Mouse (Mus musculus): ENCODE results near the gene Slc26a11. TPM values are rescaled to one million over a fixed set of nuclear protein-coding genes. Genes with fewer than 3 reads are reported as not detected.
A peak's percentile ranks its signal among the peaks of the same experiment; 100 is the strongest.

Gene Slc26a11
- polyA plus RNA-seq, 1 experiment from 2014 or later: 5.1 TPM

- H3K9me3 ChIP-seq (ENCODE audit: control insufficient read depth, low read length): no peaks in the 10 kb centered on the region
- H3K27ac ChIP-seq (ENCODE audit: low read depth, low read length): peak overlapping the region; percentile 73
- peaks cover 5% of the 10 kb centered on the region for H3K27me3 ChIP-seq (replicated peaks; ENCODE audit: control insufficient read depth, insufficient read depth, low read length)
- DNase-seq (ENCODE audit: low spot score) (peak; percentile 45), ATAC-seq (replicated peaks; ENCODE audit: low FRiP score) (peak; percentile 35)
- H3K4me2 ChIP-seq: peak overlapping the region; percentile 99
- H3K36me3 ChIP-seq (ENCODE audit: control insufficient read depth, insufficient read depth, low read length): no peaks in the 10 kb centered on the region
- H3K4me1 ChIP-seq (replicated peaks; ENCODE audit: control insufficient read depth, insufficient read depth, low read length): peaks cover 29% of the 10 kb centered on the region
- WGBS: 27% methylated on average over 7 of the region's 7 CpGs
- H3K9ac ChIP-seq (ENCODE audit: low read depth, low read length): peak overlapping the region; percentile 58; the same call in 1 of the 2 replicates
- H3K4me3 ChIP-seq (ENCODE audit: low read depth, low read length): peak overlapping the region; percentile 75
Observed at GRCm38 (mm10) chr11:119391386-119392000, 36.1 kb downstream of the Slc26a11 start.

- peak overlapping the region; percentile 99 for H3K4me2 ChIP-seq
- H3K4me3 ChIP-seq (ENCODE audit: low read depth, low read length): peak overlapping the region; percentile 75
- H3K27ac ChIP-seq (ENCODE audit: low read depth, low read length): peak overlapping the region; percentile 73
- peaks cover 29% of the 10 kb centered on the region for H3K4me1 ChIP-seq (replicated peaks; ENCODE audit: control insufficient read depth, insufficient read depth, low read length)
- H3K36me3 ChIP-seq (ENCODE audit: control insufficient read depth, insufficient read depth, low read length): no peaks in the 10 kb centered on the region; the same call in 1 of the 2 replicates
- peaks cover 5% of the 10 kb centered on the region for H3K27me3 ChIP-seq (replicated peaks; ENCODE audit: control insufficient read depth, insufficient read depth, low read length)
- DNase-seq (ENCODE audit: low spot score) (peak; percentile 68), ATAC-seq (replicated peaks; ENCODE audit: low FRiP score) (peak; percentile 73)
- peak overlapping the region; percentile 58 for H3K9ac ChIP-seq (ENCODE audit: low read depth, low read length)
- H3K9me3 ChIP-seq (ENCODE audit: control insufficient read depth, low read length): no peaks in the 10 kb centered on the region
- WGBS: 7% methylated on average over 11 of the region's 12 CpGs
Observed at GRCm38 (mm10) chr11:119392001-119392614, 36.8 kb downstream of the Slc26a11 start.

GRCm38 (mm10) chr11:119392800-119393482, 37.6 kb downstream of the Slc26a11 start, which contains the start of gene Rnf213:
Rnf213 (plus strand) TSS chr11:119393100.
- Histone ChIP-seq H3K4me3 (ENCODE audit: low read depth, low read length) (peak within 1 kb of the TSS; percentile 75), H3K4me2 (peak within 1 kb of the TSS; percentile 99), H3K27ac (ENCODE audit: low read depth, low read length) (peak within 1 kb of the TSS; percentile 73), H3K9me3 (ENCODE audit: control insufficient read depth, low read length) (no peaks in the 10 kb centered on the region), H3K36me3 (ENCODE audit: control insufficient read depth, insufficient read depth, low read length) (no peaks in the 10 kb centered on the region; the same call in 1 of the 2 replicates), H3K27me3 (replicated peaks; ENCODE audit: control insufficient read depth, insufficient read depth, low read length) (peaks cover 5% of the 10 kb centered on the region), H3K9ac (ENCODE audit: low read depth, low read length) (peak within 1 kb of the TSS; percentile 58), H3K4me1 (replicated peaks; ENCODE audit: control insufficient read depth, insufficient read depth, low read length) (peaks cover 29% of the 10 kb centered on the region)
- DNase-seq (ENCODE audit: low spot score): peak; percentile 75
- 2% methylated on average over 19 of the region's 19 CpGs for WGBS
- peak; percentile 60; the same call in 1 of the 2 replicates for ATAC-seq (replicated peaks; ENCODE audit: low FRiP score)

- ATAC-seq (replicated peaks; ENCODE audit: low FRiP score): no peak
- Histone ChIP-seq H3K36me3 (ENCODE audit: control insufficient read depth, insufficient read depth, low read length) (no peaks in the 10 kb centered on the region; the same call in 1 of the 2 replicates), H3K9ac (ENCODE audit: low read depth, low read length) (peak overlapping the region; percentile 58), H3K4me1 (replicated peaks; ENCODE audit: control insufficient read depth, insufficient read depth, low read length) (peaks cover 29% of the 10 kb centered on the region), H3K4me3 (ENCODE audit: low read depth, low read length) (peak overlapping the region; percentile 75), H3K4me2 (peak overlapping the region; percentile 99), H3K27ac (ENCODE audit: low read depth, low read length) (0 out of 2 replicates have a peak overlapping the region, but pooled peaks have one; percentile 43), H3K9me3 (ENCODE audit: control insufficient read depth, low read length) (no peaks in the 10 kb centered on the region), H3K27me3 (replicated peaks; ENCODE audit: control insufficient read depth, insufficient read depth, low read length) (peaks cover 5% of the 10 kb centered on the region)
- no peak for DNase-seq (ENCODE audit: low spot score)
- WGBS: 19% methylated on average over 7 of the region's 7 CpGs
Observed at GRCm38 (mm10) chr11:119393483-119393804, 38.1 kb downstream of the Slc26a11 start.

- Histone ChIP-seq H3K4me1 (replicated peaks; ENCODE audit: control insufficient read depth, insufficient read depth, low read length) (peaks cover 29% of the 10 kb centered on the region), H3K4me2 (peak overlapping the region; percentile 99), H3K27me3 (replicated peaks; ENCODE audit: control insufficient read depth, insufficient read depth, low read length) (peaks cover 5% of the 10 kb centered on the region), H3K4me3 (ENCODE audit: low read depth, low read length) (no peak overlapping the region; the same call in 1 of the 2 replicates), H3K9me3 (ENCODE audit: control insufficient read depth, low read length) (no peaks in the 10 kb centered on the region), H3K36me3 (ENCODE audit: control insufficient read depth, insufficient read depth, low read length) (no peaks in the 10 kb centered on the region; the same call in 1 of the 2 replicates), H3K27ac (ENCODE audit: low read depth, low read length) (no peak overlapping the region), H3K9ac (ENCODE audit: low read depth, low read length) (0 out of 2 replicates have a peak overlapping the region, but pooled peaks have one; percentile 3)
- ATAC-seq (replicated peaks; ENCODE audit: low FRiP score) (no peak), DNase-seq (ENCODE audit: low spot score) (no peak)
- WGBS: 47% methylated on average over 6 of the region's 6 CpGs
Observed at GRCm38 (mm10) chr11:119394210-119394609, 38.9 kb downstream of the Slc26a11 start.

GRCm38 (mm10) chr11:119395394-119395793, 40.0 kb downstream of the Slc26a11 start:
- WGBS: 41% methylated on average over 7 of the region's 7 CpGs
- DNase-seq (ENCODE audit: low spot score) (no peak), ATAC-seq (replicated peaks; ENCODE audit: low FRiP score) (no peak)
- no peaks in the 10 kb centered on the region; the same call in 1 of the 2 replicates for H3K36me3 ChIP-seq (ENCODE audit: control insufficient read depth, insufficient read depth, low read length)
- no peak overlapping the region for H3K27ac ChIP-seq (ENCODE audit: low read depth, low read length)
- peaks cover 5% of the 10 kb centered on the region for H3K27me3 ChIP-seq (replicated peaks; ENCODE audit: control insufficient read depth, insufficient read depth, low read length)
- no peaks in the 10 kb centered on the region for H3K9me3 ChIP-seq (ENCODE audit: control insufficient read depth, low read length)
- no peak overlapping the region for H3K4me3 ChIP-seq (ENCODE audit: low read depth, low read length)
- peaks cover 24% of the 10 kb centered on the region for H3K4me1 ChIP-seq (replicated peaks; ENCODE audit: control insufficient read depth, insufficient read depth, low read length)
- no peak overlapping the region for H3K4me2 ChIP-seq
- H3K9ac ChIP-seq (ENCODE audit: low read depth, low read length): no peak overlapping the region

GRCm38 (mm10) chr11:119395931-119396330, 40.6 kb downstream of the Slc26a11 start:
- DNase-seq (ENCODE audit: low spot score): no peak
- Histone ChIP-seq H3K9me3 (ENCODE audit: control insufficient read depth, low read length) (no peaks in the 10 kb centered on the region), H3K36me3 (ENCODE audit: control insufficient read depth, insufficient read depth, low read length) (no peaks in the 10 kb centered on the region; the same call in 1 of the 2 replicates), H3K4me1 (replicated peaks; ENCODE audit: control insufficient read depth, insufficient read depth, low read length) (peaks cover 24% of the 10 kb centered on the region), H3K4me3 (ENCODE audit: low read depth, low read length) (no peak overlapping the region), H3K27ac (ENCODE audit: low read depth, low read length) (no peak overlapping the region), H3K27me3 (replicated peaks; ENCODE audit: control insufficient read depth, insufficient read depth, low read length) (peaks cover 5% of the 10 kb centered on the region; the same call in 1 of the 2 replicates), H3K9ac (ENCODE audit: low read depth, low read length) (no peak overlapping the region), H3K4me2 (no peak overlapping the region)
- ATAC-seq (replicated peaks; ENCODE audit: low FRiP score): no peak
- WGBS: 43% methylated on average over 13 of the region's 13 CpGs

GRCm38 (mm10) chr11:119396461-119396860, 41.1 kb downstream of the Slc26a11 start:
- no peak for DNase-seq (ENCODE audit: low spot score)
- H3K4me2 ChIP-seq: no peak overlapping the region
- no peak for ATAC-seq (replicated peaks; ENCODE audit: low FRiP score)
- no peak overlapping the region for H3K9ac ChIP-seq (ENCODE audit: low read depth, low read length)
- H3K36me3 ChIP-seq (ENCODE audit: control insufficient read depth, insufficient read depth, low read length): no peaks in the 10 kb centered on the region; the same call in 1 of the 2 replicates
- H3K4me1 ChIP-seq (replicated peaks; ENCODE audit: control insufficient read depth, insufficient read depth, low read length): peaks cover 19% of the 10 kb centered on the region
- H3K27me3 ChIP-seq (replicated peaks; ENCODE audit: control insufficient read depth, insufficient read depth, low read length): peaks cover 5% of the 10 kb centered on the region; the same call in 1 of the 2 replicates
- H3K4me3 ChIP-seq (ENCODE audit: low read depth, low read length): no peak overlapping the region
- WGBS: 73% methylated on average over 7 of the region's 7 CpGs
- no peaks in the 10 kb centered on the region for H3K9me3 ChIP-seq (ENCODE audit: control insufficient read depth, low read length)
- no peak overlapping the region for H3K27ac ChIP-seq (ENCODE audit: low read depth, low read length)

All from liver, embryonic 11.5 days (tissue).